Mouse (Mus musculus): Measurements from ENCODE around the gene Vrk1.

DNA sequence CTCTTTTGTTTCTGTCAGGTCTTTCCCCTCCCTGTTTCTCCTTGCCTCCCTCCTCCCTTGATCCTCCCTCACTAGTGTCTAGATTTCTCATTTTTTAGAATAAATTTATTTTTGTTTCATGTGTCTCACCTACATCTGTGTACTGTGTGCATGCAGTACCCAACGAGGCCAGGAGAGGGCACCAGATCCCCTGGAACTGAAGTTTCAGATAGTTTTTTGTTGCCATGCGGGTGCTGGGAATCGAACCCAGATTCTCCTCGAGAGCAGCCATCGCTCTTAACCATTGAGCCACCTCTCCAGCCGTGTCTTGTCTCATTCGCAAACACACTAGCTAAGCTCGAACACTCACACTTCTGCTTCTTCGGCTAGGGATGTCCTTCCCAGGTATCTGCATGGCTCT lies 26.5 kb upstream of the Vrk1 start:
- TF ChIP-seq CTCF (IDR thresholded peaks at IDR 0.05; ENCODE audit: control insufficient read depth, insufficient read depth, insufficient read length): no peak
- TF ChIP-seq CEBPB (IDR thresholded peaks at IDR 0.05; ENCODE audit: low read depth): no peak
